Mouse (Mus musculus) heart, adult 9 months (tissue): Measurements from ENCODE around the gene Cptp.

ENCODE experiments used
- DNase-seq, 2 experiments: peaks; one replicate each; pipeline ENCODE4 v3.0.0; 2022; ENCODE audit warnings: low spot score in 2 of 2

Gene Cptp

DNA sequence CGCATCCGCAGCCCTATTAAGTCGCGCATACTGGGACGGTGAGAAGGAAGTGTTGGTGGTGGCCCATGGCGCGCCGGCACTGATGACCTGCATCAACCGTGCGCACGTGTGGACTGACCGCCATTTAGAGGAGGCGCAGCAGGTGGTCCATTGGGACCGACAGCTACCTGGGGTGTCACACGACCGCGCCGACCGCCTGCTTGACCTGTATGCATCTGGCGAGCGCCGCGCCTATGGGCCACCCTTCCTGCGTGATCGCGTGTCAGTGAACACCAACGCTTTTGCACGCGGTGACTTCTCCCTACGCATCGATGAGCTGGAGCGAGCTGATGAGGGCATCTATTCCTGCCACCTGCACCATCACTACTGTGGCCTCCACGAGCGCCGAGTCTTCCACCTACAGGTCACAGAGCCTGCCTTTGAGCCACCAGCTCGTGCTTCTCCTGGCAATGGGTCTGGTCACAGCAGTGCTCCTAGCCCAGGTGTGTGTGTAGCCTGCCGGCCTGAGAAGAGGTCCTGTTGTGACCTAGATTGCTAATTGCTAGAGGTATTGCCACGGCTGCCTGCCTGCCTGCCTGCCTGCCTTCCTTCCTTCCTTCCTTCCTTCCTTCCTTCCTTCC lies 27.5 kb downstream of the Cptp start:
- no peak for DNase-seq

DNA sequence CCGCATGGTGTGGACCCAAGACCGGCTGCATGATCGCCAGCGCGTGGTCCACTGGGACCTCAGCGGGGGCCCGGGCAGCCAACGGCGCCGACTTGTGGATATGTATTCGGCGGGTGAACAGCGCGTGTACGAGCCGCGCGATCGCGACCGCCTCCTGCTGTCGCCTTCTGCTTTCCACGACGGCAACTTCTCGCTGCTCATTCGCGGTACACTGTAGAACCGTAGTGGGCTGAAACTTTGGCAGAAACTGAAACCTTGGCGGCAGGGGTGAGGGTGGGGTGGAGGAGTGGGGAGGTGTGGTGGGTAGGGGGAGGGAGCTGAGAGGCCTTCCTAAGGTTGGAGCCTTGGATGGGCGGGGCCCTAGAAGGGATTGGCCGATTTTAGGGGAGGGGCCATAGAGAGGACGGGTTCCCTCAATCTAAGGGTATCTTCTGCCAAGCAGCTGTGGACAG lies 28.2 kb downstream of the Cptp start:
- peak; percentile 69 to 70 for DNase-seq

DNA sequence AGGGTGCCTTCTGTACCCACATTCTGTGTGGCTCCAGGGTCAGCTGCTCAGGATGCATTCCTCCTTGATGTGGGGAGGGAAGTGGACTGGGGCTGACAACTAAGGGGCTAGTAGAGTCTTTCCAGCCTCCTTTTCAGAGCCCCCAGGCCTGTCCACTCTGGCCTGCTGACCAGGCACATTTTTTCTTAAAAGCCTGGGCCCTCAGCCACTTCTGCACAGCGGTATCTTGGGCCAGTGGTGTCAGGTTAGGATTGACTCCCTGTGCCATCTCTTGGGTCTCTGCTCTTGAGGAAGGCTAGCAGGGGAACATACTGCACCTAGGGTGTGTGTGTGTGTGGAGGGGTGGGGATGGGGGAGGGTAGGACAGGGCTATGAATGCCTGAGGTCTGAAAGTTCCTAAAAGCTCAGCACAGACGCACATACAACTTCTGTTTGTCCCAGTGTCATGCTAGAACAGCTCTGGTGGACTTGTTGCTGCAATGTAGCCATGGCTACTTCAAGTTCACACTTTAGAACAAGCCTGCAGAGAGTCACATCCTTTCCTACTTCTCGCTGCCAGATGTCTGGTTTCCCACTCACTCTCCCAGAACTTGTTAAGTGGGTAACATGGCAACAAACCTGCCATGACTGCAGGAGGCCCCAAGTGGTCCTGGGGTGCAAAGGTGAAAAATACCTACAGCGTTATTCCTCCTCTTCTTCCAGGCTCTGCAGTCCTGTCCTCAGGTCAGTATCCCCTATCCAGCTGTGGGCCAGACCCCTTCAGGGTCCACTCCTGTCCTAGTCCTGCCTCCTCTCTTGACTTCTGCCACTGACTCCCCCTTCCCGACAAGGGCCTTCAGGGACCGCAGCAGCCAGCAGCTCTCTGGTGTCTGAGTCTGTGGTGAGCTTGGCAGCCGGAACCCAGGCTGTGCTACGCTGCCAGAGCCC lies 28.9 kb downstream of the Cptp start:
- no peak for DNase-seq

DNA sequence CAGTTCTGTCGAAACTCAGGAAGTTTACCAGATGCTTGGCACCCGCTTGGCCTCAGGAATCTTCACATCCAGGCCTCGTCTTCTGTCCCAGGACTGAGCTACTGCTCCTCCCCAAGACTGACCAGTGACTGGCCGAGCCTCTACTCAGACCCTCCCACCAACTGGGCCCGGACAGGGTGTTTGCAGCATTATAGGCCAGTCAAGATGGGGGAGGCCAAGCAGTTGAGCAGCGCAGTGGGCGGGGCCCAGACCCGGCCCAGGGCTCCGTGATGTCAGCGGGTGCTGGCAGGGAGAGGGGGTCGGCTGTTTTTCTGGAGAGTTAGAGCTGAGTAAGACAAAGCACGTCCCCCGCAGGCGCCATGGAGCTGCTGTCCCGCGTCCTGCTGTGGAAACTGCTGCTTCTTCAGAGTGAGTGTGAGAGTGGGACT lies 29.7 kb downstream of the Cptp start, which contains the start of gene Mxra8:
Gene Mxra8, plus strand, starts transcription at position 198 of the 428 bp plus-strand sequence.
- peak; percentile 93 to 96 for DNase-seq

- peak; percentile 67 to 71 for DNase-seq
These were observed 30.8 kb downstream of the Cptp start for GRCm38 (mm10) chr4:155838187-155839153.

- peak; percentile 79 to 80 for DNase-seq
These were observed 31.7 kb downstream of the Cptp start for GRCm38 (mm10) chr4:155837404-155838010.

DNA sequence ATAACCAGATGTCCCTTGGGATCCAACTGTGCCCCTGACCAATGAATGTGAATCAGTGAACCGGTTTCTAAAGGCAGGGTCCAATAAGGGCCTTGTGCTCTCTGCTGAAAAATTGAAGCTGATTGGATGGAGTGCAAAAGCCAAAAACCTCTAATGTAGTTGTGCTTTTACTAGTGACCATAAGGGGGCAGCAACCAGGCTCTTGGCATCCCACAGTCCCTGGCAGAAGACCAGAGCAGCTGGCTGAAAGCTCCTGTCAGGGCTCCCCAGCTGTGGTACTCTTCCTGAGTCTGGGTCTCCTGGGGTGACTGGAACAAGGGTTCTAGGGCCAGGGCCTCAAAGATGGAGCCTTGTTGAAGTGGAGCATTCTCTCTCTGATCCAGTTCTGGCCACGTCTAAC lies 35.4 kb downstream of the Cptp start:
- peak; percentile 84 to 88 for DNase-seq

GRCm38 (mm10) chr4:155833234-155833633 lies 36.0 kb downstream of the Cptp start:
- no peak for DNase-seq

DNA sequence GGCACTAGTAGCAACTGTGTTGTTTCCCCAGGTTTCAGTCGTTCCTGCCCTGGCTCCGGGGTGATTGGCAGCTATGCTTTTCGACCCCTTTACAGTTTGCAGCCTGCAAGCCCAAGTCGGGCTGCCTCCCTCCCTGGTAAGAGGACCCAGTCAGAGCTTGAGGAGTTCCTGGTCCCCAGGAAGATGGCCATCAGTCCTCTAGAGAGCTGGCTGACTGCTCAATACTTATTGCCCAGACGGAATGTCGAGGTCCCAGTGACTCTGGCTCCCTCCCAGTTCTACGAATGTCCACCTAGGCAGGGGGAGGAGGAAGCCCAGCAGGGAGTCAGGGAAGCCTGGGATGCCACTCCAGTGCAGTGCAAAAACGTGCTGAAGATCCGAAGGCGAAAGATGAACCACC lies 36.9 kb downstream of the Cptp start:
- DNase-seq: no peak

DNA sequence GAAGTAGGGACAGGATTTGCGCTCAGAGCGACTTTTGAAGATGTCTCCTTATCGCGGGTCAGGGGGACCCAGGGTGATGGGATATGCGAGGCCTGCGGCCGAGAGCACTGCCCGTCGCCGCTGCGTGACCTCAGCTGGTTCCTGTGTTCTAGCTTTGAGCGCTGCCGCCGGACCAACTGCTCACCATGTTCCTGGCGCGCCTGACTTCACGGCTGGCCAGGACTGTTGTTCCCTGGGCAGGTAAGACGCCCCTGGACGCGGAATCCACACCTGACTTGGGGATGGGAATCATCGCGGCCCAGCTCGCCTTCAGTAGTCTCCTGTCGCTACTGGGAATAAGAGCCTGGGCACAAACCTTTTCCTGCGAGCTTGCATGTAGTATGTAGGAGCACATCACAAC lies 37.4 kb downstream of the Cptp start:
- no peak for DNase-seq

DNA sequence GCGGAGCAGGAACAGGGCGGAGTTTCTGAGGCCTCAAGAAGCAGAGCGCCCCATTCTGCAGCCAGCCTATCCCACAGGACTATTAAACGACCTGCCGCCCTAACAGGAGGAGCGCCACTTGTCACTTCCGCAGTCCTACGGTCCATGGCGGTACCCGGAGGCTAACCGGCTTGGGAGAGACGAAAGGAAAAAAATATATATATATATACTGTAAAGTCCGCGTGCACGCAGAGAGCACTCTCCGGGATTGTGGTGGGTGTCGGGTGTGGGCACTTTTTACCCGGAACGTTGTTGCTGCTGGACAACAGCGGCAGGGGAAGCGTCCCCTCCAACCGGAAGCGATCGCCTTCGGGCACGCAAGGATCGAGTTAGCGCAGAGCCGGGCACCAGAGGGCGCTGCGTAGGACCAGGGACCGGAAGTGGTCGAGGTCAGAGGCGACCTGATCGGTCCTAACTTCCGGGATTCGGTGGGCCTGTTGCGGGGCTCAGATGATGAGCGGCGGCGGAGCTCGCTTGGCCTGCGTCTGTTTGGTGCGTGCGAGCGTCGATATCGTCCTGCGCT lies 38.0 kb downstream of the Cptp start, which contains the start of gene Aurkaip1:
Gene Aurkaip1, plus strand, starts transcription at position 68 of the 562 bp plus-strand sequence.
- DNase-seq: peak; percentile 89 to 94

GRCm38 (mm10) chr4:155830596-155830995 lies 38.6 kb downstream of the Cptp start:
- DNase-seq: no peak

- DNase-seq: no peak
These were observed 39.4 kb downstream of the Cptp start for GRCm38 (mm10) chr4:155829866-155830265.

GRCm38 (mm10) chr4:155823443-155823842 lies 45.8 kb downstream of the Cptp start:
- DNase-seq: no peak

DNA sequence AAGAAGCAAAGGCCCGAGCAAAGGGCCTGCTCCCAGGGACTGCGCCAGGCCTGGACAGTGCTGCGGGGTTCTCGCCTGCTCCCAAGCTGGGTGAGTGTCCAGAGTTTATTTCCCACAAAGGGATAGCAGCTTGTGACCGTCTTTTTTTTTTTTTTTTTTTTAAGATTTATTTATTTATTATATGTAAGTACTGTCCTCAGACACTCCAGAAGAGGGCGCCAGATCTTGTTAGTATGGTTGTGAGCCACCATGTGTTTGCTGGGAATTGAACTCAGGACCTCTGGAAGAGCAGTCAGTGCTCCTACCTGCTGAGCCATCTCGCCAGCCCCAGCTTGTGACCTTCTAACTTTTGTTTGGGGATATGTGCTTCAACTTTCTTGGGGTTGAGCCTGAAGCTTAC lies 48.2 kb downstream of the Cptp start:
- DNase-seq: no peak

- DNase-seq: no peak
These were observed 51.7 kb downstream of the Cptp start for GRCm38 (mm10) chr4:155817533-155817932.
